Mouse (Mus musculus) cerebellum, adult 11-12 months (tissue): ENCODE measurements around the gene Cdk17.
A peak's percentile ranks its signal among the peaks of the same experiment; 100 is the strongest.

ENCODE experiments used
- DNase-seq: peaks from one replicate; pipeline ENCODE4 v3.0.0; 2022

The Cdk17 gene

DNA sequence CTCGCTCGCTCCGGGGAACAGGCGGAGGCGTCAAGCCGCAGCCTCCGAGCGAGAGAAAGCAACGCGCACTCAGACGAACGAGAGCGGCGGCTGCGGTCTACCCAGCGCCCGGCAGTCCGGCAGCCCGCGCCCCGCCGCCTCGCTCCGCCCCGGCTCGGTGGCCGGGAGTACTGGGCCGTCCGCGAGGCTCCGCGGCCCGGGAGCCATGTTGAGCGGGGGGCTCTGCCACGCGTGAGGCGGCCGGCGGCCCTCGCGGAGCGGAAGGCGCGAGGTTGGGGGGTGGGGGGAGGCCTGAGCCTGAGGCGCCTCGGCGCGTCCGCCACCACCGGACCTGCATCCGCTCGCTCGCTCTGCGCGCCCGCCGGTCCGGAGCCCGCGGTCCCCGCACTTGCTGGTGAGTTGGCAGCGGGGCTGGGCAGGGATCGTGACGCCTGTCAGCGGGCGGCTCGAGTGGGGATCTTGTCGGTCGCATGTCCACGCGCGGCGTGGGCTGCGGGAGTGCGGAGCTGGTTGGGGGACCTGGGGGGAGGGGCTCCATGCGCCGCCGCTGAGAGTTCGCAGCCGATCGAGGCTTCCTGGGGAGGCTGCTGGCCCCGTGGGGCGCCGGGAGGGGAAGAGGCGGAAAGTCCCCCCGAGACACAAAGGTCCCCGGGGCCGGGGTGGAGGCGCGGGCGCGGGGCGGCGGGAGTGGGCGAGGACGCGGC lies at the start of gene Cdk17:
Gene Cdk17, plus strand, starts transcription at position 69 of the 704 bp plus-strand sequence.
- peak; percentile 82 for DNase-seq

DNA sequence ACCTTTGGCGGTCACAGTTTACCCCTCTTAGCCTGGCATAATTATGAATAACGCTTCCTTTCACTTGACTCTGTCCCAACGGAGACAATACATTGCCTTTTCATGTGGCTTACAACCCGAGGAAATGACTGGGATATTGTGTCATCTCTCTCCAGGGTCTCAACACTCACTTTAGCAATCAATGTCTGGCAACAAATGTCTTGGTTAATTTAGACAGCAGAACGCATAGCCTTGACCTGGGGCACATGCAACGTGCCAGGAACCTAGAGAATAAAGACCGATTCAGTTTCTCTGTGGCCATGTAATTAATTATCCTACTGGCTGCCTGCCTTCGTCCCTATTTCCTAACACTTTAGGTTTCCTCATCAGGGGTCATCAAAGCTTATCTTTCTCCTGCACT lies 49.3 kb upstream of the Cdk17 start:
- no peak for DNase-seq

DNA sequence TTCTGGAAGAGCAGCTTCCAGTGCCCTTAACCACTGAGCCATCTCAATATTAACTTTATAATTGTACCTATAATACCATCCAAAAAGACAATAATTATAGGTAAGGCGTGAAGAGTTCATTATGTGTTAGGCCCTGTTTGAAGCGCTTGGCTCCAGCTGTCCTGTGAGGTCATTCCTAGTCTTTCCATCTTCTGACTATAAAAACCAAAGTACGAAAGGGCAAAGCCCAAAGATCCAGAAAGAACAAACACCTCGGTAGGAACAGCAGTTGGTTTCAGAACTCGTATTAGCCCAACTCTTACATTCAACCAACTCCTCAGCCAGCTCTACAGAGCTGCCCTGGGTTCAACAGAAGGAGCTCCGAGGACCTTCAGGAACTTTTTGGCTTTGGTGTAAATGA lies 48.7 kb upstream of the Cdk17 start:
- no peak for DNase-seq

DNA sequence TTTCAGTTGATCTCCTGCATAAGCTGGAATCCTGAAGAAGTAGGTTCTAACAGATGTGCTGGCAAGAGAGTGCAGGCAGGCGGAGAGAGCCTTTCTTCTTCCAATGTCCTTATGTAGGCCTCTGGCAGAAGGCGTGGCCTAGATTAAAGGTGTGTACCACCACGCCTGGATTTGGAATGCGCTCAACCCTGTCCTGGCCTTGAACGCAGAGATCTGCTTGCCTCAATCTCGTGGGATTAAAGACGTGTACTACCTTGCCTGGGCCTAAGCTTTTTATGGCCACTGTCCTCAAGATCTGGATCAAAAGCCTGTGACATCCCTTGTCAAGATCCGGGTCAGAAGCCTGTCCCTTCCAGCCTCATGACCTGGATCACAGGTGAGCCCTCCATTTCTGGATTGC lies 46.7 kb upstream of the Cdk17 start:
- no peak for DNase-seq

DNA sequence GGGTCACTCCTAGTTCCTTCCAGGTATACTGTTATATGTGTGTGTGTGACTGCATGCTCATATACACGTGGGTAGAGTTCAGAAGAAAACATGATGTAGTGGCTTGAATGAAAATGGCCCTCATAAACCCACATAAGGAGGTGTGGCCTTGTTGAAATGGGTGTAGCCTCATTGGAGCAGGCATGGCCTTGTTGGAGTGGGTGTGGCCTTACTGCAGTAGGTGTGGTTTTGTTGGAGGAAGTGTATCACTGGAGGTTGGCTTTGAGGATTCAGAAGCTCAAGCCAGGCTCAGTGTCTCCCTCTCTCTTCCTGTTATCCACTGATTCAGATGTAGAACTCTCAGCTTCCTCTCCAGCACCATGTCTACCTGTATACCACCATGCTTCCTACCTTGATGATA lies 45.9 kb upstream of the Cdk17 start:
- DNase-seq, result no peak

DNA sequence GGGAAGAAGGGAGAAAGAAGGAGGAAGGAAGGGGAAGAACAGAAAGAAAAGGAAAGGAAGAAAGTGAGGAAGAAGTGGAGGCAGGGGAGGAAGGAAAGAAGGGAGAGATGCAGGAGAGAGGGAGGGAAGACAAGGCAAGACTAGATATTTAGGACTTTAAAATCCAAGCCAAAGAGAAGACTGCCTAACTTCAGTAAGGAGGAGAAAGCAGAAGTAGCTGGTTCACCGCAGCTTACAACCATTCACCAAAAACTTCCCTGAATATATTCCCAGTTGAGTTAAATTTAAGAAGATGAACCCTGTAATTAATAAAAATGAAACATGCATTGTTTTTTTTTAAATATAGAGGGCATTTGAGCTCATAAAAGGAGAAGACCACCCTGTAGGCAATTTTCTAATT lies 44.9 kb upstream of the Cdk17 start:
- no peak for DNase-seq

DNA sequence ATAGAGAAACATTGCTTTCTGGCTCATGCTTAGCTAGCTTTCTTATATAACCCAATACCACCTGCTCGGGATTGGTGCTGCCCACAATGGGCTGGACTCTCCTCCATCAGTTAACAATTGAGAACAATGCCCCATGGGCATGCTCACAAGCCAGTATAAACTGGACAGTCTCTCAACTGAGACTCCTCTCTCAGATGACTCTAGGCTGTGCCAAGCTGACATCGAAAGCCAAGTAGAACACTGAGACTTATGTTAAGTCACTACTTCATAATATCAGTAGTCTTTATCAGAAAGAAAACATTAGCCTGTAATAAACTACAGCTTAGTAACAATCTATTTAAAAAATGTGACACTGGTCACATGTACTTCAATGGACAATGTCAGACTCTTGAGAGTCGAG lies 44.0 kb upstream of the Cdk17 start:
- DNase-seq, result no peak

DNA sequence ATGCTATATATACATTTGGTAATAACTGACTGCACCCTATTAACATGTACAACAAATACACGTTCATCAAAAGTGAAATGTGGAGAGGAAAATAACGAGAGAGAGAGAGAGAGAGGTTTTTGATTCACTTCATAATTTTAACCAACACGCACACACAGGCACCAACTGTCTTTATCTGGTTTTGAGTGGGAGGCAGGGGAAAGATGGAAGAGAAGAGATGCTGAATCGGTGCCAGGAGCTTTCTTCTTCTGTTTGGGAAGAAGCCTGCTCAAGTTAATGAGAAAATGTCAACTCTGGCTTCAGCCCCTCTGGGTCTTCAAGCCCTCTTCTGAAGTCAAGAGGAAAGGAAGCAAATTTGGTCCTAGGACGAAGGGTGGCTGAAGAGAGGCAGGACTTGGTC lies 40.9 kb upstream of the Cdk17 start:
- DNase-seq, result no peak

DNA sequence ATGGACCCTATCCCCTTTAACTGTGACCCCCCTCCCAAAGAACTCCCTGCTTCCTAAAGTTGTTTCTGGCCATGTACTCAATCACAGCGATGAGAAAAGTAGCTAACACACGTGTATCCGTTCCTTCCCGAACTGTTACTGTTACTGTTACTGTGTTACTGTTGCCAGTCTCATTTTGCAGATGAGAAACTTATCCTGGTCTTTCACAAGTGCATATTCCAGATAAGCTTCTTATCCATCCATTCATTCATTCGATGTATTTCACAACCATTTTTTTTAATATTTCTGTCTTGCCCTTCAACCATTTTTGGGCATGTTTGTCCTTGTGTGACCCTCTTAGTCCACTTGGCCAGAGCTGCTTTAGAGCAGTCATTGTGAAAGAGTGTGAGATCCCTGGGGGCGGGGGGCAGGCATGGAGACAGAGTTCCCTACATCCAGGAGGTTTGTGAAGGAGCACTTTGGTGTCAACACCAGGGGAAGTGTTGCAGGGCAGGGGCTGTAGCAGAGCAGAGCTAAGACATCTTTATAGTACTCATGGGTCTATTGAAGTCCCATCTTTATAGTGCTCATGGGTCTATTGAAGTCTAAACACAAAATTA lies 39.3 kb upstream of the Cdk17 start:
- DNase-seq, result no peak

DNA sequence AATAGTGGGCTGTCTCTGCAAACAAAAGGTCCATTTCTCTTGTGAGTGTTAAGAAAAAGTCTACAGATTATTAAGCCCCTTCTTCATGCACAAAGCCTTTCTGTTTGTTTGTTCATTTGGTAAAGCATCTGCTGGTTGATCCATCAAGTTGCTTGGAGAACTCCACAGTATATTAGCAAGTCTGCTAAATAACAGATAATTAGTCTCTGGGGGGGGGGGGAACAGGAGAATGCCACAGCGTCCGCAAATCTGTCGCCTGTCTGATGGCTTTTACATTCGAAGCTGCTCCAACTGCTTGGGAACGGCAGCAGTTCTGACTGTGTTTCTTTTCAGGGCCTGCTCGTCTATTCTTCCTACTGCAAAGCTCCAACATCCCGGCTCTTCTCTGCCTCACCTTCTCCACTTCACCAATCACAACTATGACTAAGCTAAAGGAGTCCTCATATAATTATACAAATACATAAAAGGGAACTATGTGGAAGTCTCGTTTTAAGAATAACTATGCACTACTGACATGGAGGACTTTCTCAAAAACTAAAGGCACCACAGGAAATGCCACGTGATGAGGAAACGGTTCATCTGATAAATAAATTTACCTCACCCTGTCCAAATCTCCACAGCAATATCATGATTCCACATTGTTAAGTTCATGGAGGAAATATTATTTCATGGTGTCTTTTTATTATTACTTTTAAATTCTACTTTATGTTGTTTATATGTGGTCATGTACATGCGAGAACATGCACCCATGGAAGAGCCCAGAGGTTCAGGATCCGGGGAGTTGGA lies 38.1 kb upstream of the Cdk17 start:
- no peak for DNase-seq

DNA sequence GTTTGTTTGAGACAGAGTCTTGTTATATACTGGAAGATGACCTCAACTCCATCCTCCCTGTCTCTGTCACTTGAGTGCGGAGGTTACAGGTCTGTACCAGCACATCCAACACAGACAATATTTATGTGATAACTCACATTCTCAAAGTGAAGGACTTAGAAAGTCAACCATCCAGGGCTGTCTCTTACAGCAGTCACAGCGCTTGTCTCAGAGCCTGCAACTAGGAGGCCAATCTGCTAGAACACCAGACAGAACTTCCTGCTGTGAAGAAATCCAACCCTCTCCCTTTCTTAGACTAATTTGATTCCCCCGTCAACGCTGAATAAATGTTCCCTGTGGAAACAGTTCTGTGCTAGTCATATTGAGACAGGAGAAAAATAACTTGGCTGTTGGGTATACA lies 37.4 kb upstream of the Cdk17 start:
- no peak for DNase-seq

DNA sequence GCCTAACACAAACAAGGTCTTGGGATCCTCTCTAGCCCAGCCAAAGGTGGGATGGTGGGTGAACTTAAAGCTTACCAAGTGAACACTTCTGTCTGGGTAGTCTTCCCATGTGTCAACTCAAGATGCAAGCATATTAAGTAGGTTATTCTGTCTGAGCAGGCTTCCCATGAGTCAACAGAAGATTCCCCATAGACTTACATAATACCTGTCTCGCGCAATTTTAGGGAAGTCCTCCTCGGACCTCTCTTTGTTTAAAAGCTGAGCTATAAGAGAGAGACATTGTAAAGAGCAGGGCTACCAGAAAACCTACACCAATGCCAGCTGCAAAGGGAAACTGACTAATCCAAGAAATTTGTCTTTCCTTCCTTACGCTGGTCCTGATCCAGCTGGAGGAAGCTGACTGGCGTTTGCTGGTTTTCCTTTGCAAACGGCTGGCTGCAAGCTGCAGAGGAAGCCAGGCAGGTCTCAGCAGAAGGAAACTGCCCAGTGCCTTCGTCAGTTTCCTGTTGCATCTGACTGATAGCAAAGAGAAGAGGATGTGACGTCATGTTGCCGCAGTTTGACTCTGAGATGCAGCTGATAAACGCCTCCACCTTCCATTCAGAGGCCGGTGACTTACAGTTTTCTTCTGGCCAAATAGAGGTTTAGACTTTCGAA lies 36.6 kb upstream of the Cdk17 start:
- no peak for DNase-seq

DNA sequence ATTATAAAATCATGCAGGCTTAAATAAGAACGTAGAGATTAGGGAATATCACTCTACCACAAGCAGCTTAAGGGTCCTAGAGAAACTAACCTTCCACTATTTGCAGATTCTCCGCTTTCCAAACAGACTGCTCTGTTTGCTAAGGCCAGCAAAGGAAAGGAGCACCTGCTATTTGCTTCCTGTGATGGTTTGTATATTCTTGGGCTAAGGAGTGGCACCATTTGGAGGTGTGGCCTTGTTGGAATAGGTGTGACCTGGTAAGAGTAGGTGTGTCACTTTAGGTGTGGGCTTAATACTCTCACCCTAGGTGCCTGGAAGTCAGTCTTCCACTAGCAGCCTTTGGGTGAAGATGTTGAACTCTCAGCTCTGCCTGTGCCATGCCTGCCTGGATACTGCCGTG lies 34.6 kb upstream of the Cdk17 start:
- no peak for DNase-seq

DNA sequence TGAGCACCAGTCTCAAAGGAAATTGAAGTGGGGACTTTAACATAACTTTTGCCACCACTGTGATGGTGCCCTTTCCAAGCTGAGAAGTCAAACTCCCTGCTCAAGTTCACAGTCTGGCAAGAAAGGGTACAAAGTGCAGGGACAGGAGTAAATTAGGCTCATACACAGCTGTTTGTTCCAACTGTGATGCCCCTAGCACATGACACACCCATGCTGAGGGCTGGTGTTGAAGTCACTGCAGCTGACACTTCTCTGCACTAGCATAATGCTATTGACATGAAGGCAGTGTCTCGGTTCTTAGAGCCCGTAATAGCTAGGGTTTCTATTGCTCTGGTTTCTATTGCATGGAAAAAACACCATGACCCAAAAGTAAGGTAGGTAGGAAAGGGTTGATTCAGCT lies 32.1 kb upstream of the Cdk17 start:
- DNase-seq, result no peak

DNA sequence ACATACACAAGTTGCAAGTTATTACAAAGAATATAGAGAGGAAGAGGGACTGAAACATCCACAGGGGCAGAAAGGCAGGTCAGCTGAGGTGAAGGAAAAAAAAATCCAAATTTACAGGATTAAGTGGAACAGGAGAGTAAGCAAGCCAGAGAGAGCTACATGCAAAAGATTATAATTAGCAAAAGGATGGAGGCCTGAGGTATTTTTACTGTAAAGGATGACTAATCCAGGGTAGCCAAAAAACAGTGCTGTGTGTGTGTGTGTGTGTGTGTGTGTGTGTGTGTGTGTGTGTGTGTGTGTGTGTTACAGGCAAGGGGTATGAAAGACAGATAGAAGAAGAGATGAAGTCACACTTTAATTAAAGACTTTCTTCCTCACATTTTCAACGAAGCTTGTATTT lies 31.3 kb upstream of the Cdk17 start:
- DNase-seq, result no peak

DNA sequence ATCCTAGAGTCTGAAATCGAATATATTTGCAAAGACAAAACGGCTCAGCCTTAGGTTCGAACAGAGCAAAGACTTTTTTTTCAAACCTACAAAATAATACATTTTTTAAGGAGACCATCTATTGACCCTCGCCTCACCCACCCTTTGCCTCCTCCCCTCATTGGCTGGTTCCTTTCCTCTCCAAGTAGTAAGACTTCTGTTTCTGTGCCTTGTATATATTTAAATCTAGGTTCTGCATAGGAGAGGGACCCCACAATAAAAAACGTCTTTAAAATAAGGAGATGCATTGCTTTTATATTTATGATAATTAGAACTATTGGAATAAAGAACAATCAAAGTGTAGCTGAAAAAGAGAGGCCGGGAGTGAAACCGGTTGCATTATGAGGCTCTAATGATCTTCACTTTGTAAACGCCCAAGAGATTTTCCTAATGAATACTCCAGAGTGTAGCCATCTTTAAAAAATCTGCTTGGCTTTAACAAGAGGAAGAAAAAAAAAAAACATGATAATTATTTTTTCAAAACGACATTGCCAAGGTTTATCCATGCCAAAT lies 30.7 kb upstream of the Cdk17 start:
- no peak for DNase-seq

DNA sequence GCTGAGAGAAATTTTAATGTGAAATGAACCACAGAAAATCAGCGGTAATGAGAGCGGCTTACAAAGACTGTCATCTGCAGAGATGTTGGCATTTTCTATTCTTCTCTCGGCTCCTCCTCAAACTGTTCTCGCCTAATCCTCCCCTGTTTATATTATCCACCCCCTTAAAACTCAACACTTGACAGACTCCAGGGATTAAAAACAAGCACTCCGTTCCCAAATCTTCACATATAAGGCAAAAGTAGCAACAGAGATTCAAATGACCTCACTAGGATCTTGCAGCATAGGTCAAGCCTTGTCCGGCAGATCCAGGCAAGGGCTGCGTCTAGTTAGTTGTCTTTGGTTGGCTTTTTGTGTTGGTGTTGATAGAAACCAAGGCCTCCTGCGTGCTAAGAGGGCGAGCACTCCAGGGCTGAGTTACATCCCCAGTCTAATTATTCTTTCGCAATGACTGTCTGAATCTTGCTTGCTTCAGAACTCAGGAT lies 30.2 kb upstream of the Cdk17 start:
- DNase-seq, result no peak

DNA sequence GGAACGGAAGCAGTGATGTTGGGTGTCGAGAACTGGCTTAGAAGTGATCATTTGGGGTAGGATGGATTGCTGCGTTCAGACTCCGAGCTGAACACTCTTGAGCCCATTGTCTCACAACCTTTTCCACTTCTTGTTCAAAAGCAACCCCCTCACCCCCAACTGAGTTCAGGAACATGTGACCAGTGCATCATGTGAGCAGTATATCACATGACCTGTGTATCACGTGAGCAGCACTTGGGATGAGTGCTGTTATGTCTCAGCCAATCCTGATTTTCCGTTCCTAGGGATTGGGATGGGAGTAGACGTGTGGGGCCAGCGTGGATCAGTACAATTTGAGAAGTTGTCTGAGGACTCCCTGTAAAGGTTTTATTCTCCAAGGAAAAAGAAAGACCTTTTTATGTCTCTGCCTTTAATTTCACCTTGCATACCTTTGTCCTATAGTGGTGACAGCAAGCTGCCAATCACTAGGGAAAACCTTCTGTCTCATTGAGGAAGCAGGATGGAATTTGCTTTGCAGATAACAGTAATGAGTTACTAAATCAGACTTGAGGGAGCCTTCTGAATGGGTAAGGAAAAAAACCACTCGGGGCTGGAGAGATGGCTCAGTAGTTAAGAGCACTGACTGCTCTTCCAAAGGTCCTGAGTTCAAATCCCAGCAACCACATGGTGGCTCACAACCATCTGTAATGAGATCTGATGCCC lies 28.7 kb upstream of the Cdk17 start:
- no peak for DNase-seq

DNA sequence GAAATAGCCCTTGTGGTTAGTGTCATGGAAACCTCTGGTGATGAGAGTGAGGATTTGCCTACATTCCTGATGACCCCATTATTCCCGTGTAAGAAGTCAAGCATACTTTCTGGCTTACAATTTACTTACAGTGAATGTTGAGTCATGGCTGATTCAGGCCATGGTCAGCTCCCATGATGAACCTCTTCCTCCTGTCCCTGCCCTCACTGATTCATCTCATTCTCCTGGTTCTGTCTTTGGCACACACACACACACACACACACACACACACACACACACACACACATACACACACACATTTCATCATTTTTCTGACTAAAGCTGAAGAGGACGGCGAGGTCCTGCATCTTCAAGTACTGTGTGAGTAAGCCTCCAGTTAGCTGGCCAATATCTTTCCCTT lies 21.9 kb upstream of the Cdk17 start:
- DNase-seq, result no peak

DNA sequence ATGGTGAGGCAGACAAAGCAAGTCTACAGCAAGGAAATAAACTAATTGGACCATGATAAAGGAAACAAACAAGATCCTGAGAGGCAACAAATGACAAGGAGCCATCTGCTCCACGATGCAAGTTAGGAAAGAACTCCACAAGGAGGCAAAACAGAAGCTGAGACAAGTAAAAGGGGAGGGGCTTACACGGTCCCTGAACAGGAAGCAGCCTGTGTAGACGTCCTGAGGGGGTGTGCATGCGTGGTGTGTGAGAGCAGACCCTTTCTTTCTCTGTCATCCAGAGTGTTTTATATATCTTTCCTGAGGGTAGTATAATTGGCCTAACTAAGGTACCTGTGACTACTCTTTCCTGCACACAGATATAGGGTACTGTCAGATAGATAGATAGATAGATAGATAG lies 19.9 kb upstream of the Cdk17 start:
- DNase-seq, result no peak

DNA sequence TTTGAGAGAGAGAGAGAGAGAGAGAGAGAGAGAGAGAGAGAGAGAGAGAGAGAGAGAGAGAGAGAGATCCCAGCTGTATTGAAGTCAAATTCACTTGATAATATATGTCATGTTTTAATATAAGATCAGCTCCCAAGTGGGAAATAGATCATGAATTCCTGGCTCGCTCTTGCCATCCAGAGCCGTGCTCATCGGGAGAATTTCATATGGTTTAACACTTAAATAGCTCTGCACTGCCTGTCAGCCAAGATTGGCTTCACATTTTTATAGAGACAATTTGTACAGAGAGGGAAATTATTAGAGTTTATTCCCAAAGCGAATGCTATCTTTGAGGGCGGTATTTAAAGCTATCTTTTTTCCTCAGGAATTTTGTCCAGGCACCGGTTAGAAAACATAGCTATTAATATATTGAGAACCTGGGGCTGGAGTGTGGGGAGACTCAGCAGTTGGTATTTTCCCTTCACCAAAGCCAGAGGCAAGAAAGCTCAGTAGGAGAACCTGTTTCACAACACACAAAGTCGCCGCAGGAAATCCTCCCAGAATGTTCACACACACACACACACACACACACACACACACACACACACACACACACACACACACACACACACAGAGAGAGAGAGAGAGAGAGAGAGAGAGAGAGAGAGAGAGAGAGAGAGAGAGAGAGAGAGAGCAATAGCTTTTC lies 17.9 kb upstream of the Cdk17 start:
- DNase-seq, result no peak
